Mouse (Mus musculus): ENCODE measurements around the gene Gamt.
"Not testable (repeated sequence)": the region's sequence is repeated elsewhere in the genome, so short reads cannot be mapped to it uniquely, and the experiment has no call there.

Gamt gene

GRCm38 (mm10) chr10:80258752-80259462 is 1.9 kb downstream of the Gamt start:
- DNase-seq (ENCODE audit: low spot score) = no peak

GRCm38 (mm10) chr10:80257936-80258335 is 2.9 kb downstream of the Gamt start:
- no peak for DNase-seq (ENCODE audit: low spot score)

- no peak for DNase-seq (ENCODE audit: low spot score)
These were observed 4.8 kb downstream of the Gamt start for GRCm38 (mm10) chr10:80255881-80256535.

GRCm38 (mm10) chr10:80254331-80255297 is 6.2 kb downstream of the Gamt start:
- DNase-seq (ENCODE audit: low spot score) = no peak

- no peak for DNase-seq (ENCODE audit: low spot score)
These were observed 7.3 kb downstream of the Gamt start for GRCm38 (mm10) chr10:80253551-80253950.

- DNase-seq (ENCODE audit: low spot score) = no peak
These were observed 8.1 kb downstream of the Gamt start for GRCm38 (mm10) chr10:80252493-80253274.

- no peak for DNase-seq (ENCODE audit: low spot score)
These were observed 8.8 kb downstream of the Gamt start for GRCm38 (mm10) chr10:80252011-80252410.

GRCm38 (mm10) chr10:80250573-80250972 is 10.2 kb downstream of the Gamt start:
- no peak for DNase-seq (ENCODE audit: low spot score)

GRCm38 (mm10) chr10:80250059-80250458 is 10.8 kb downstream of the Gamt start:
- no peak for DNase-seq (ENCODE audit: low spot score)

GRCm38 (mm10) chr10:80248971-80249640 is 11.7 kb downstream of the Gamt start, which contains the start of gene Ndufs7:
Ndufs7 (plus strand) TSS chr10:80249121.
- peak; percentile 96 for DNase-seq (ENCODE audit: low spot score)

- DNase-seq (ENCODE audit: low spot score) = not testable (repeated sequence)
These were observed 12.4 kb downstream of the Gamt start for GRCm38 (mm10) chr10:80248437-80248836.

GRCm38 (mm10) chr10:80247849-80248248 is 13.0 kb downstream of the Gamt start:
- peak; percentile 70 for DNase-seq (ENCODE audit: low spot score)

- peak; percentile 87 for DNase-seq (ENCODE audit: low spot score)
These were observed 15.2 kb downstream of the Gamt start for GRCm38 (mm10) chr10:80245600-80245999.

- DNase-seq (ENCODE audit: low spot score) = peak; percentile 80
These were observed 15.9 kb downstream of the Gamt start for GRCm38 (mm10) chr10:80244791-80245399.

- DNase-seq (ENCODE audit: low spot score) = no peak
These were observed 18.2 kb downstream of the Gamt start for GRCm38 (mm10) chr10:80242607-80243006.

- DNase-seq (ENCODE audit: low spot score) = no peak
These were observed 18.7 kb downstream of the Gamt start for GRCm38 (mm10) chr10:80242088-80242487.

- DNase-seq (ENCODE audit: low spot score) = no peak
These were observed 21.0 kb downstream of the Gamt start for GRCm38 (mm10) chr10:80239791-80240190.

GRCm38 (mm10) chr10:80238306-80238705 is 22.5 kb downstream of the Gamt start:
- DNase-seq (ENCODE audit: low spot score) = no peak

GRCm38 (mm10) chr10:80237020-80237419 is 23.8 kb downstream of the Gamt start:
- no peak for DNase-seq (ENCODE audit: low spot score)

GRCm38 (mm10) chr10:80236145-80236825 is 24.5 kb downstream of the Gamt start:
- DNase-seq (ENCODE audit: low spot score) = peak; percentile 55

All from adipocyte (in vitro differentiated cells).